Mouse (Mus musculus) left cerebral cortex, adult 11 months (tissue): Measurements from ENCODE around the gene Actrt3.

ENCODE experiments used
- DNase-seq: peaks from one replicate; pipeline ENCODE4 v3.0.0; 2022; ENCODE audit warnings: low spot score

The Actrt3 gene

DNA sequence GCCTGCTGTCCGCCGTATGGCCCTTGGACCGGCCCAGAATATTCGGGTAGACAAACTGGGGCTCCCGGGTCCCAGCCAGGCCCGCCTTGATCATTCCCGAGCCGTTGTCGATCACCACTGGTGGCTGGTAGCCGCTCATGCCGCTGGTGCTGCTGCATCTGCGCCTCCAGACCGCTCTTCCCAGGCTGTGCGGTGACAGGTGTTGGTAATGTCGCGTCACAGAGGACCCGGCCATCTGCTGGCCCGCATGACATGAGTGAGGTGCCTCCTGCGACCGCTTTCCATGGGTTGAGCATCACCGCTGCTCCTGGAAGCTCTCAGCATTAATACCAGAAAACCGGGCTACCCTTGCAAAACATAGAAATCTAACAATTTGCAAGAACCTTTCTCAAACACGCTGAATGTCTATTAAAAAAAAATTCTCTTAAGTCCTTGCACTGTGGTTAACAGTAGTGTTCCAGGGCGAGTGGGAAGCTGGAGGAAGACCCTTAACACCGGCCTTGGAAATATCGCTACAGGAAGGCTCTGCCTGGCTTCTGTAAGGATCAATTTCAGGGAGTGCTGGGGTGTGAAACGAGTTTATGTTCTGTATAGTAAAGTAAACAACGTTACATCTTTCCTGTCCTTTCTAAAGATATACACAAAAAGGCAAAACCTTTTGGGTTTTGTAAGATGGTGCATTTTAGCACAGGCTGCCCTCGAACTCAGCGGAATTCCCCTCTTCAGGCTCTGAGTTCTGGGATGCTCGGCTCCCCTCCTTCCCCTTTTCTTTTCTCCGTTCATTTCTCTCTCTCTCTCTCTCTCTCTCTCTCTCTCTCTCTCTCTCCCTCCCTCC lies at the start of gene Actrt3:
Actrt3 (minus strand) TSS at position 229 of the 835 bp plus-strand sequence.
- DNase-seq, result no peak

DNA sequence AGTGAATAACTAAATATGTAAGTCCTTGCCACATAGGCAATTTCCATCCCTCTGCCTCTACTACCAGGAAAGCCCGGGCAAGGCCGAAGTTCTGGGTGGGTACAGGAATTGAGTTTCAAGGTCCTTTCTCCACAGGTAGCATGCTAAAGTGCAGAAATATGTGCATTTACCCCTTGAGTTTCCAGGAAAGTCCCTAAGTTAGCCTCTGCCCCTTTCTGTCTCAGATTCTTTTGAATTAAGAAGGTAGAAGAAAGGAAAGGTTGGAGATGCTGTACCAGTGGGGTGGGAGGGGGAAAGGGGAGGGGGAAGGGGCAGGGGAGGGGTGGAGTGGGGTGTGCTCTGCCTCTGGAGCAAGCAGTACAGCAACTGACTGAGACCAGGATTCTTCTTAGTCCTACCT lies 48.7 kb upstream of the Actrt3 start:
- no peak for DNase-seq

DNA sequence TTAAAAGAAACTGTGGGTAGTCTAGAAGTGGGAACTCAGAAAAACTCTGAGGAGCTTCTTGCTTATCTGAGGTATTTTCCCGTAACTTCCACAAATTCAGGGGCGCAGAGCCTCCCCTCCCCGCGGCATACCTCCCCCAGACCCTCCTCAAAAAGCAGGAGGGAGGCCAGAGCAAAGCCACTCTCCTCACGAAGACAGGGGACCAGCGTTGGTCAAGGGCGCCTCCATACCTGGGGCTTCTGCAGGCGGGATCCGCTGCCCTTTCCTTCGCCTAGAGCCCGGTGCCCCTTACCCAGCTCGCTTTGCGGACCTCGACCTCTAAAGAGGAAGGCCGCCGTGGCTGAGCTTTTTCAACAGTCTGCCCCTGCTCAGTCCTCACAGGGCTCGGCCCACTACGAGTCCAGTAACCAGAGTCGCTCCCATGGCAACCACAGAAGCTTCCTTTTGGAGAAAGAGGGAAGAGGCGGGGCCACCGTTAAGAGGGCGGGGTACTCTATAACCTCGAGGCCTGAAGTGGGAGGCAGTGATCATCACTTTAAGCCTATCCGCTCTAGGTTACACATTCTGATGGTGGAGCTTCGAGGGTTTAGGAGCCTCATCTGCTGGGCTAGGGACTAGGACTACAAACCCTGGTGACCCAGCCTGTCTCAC lies 47.8 kb upstream of the Actrt3 start, which contains the start of gene Lrrc34:
Lrrc34 (minus strand) TSS at position 430 of the 651 bp plus-strand sequence.
- DNase-seq, result no peak

DNA sequence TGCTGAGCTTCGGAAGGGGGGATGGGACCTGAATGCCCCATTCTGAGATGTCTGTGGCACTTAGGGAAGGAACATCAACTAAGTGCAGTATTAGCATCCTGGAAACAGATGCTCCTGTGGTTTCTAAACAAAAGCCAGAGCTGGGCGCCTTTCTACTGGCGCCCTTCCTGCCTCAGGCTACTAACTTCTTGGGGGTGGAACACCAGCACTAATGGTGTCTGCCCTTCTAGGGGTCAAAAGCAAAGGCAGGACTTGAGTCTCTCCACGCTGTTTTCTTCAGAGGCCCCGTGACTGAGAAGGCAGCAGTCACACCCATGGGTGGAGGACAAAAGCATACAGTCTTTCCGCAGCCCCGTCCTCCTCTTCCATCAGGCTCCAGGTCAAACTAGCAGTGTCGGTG lies 47.0 kb upstream of the Actrt3 start:
- no peak for DNase-seq

DNA sequence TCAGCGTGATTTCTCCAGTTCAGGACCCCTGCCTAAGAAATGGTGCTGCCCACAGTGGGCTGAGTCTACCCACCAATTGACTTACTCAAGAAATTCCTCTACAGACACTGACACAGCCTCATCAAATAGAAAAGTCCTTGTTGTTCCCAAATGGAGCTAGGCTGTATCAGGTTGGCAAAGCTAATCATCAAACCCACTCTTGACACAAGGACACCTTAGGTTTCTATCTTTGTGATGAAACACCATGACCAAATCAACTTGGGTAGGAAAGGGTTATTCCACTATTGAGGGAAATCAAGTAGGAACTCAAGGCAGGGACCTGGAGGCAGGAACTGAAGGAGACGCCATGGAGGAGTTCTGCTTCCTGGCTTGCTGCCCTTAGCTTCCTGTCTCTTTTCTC lies 44.5 kb upstream of the Actrt3 start, which contains the start of gene Lrriq4:
Lrriq4 (plus strand) TSS at position 301 of the 400 bp plus-strand sequence.
- DNase-seq, result no peak

DNA sequence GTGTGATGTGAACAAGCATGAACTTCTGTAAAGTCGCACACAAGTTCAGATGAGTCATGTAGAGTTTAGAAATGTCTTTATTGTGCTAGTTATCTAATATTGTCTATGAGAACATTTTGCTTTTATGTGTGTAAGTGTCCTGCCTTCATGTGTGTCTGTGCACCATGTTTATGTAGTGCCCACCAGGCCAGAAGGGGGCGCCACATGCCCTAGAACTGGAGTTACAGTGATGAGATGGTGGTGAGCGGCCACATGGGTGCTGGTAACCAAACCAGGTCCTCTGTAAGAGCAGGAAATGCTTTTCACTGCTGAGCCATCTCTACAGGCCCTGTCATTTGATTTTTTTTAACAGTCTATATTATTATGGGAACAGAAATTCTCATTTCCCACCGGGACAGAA lies 35.9 kb upstream of the Actrt3 start:
- no peak for DNase-seq

DNA sequence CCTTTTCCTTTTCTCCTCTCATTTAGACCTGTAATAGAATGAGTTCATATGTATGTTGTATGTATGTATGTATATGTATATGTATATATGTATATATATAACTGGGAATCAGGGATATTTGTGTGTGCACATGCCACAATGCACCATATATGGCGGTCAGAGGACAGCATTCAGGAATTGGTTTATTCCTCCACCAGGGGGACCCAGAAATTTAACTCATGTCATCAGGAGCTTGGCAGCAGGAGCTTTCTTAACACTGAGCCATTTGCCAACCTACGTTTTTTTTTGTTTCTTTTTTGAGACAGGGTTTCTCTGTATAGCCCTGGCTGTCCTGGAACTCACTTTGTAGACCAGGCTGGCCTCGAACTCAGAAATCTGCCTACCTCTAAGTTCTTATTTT lies 33.9 kb upstream of the Actrt3 start:
- DNase-seq, result no peak

DNA sequence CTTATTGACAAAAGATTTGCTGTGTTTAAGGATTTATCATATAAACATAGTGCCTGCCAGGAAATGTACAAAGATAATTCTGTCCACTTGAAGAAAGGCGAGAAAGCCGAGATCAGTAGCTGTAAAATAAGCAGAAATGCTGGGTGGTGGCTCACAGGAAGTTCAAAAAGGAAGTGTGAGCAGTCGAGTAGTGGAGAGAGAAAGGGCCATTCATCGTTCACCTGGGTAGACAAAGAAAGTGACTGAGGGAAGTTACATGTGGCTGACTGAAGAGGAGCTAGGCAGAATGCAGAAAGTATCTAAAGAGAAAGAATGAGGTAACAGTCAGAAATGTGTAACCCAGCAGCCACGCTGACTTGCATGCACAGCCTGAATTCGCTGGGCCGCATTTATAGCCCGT lies 20.4 kb upstream of the Actrt3 start:
- no peak for DNase-seq

DNA sequence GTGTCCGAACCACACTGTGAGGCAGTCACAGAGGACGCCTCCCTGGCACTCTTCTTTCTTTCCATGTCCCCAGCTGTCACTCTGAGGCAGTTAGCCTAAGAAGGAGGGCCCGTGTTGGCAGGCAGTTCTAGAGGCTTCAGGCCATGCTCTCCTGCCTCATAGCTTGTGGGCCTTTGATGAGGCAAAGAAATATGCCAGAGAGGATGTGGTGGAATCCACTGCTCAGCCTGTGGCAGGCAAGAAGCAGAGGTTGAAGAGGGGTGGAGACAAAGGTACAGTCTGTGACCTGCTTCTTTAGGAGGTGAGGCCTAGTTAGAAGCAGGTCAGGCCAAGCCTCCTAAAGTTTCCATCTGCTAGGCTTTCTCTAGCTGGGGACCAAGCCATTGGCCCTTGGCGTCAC lies 11.2 kb upstream of the Actrt3 start:
- DNase-seq, result no peak

DNA sequence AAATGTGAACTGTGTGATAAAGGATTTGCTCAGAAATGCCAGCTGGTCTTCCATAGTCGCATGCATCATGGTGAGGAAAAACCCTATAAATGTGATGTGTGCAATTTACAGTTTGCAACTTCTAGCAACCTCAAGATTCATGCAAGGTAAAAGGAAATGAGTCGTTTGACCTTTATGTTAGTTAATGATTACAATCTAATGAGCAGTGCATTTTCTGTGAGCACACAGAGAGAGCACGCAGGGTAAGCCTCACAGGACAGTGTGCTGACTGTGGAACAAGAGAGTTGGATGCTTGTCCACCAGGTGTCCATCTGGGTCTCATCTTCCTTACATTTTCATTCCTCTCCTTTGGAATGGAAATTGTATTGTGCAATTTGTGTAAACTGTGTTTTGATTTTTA lies 9.3 kb upstream of the Actrt3 start:
- DNase-seq, result no peak

DNA sequence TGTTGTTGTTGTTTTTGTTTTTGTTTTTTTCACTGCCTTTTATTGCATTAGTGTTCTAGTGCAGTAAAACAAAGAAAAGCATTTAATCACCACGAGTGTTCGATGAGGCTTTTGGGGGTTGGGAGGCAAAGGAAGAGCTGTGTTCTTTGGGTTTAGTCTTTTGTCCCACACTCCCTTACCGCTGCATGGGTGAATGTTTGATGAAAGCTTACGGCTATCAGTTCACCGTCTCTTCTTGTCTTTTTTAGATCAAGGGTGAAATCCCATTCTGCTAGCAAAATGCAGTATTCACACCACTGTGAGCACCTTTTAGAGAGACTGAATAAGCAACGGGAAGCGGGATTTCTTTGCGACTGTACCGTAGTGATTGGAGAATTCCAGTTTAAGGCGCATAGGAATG lies 3.5 kb upstream of the Actrt3 start:
- DNase-seq, result no peak

DNA sequence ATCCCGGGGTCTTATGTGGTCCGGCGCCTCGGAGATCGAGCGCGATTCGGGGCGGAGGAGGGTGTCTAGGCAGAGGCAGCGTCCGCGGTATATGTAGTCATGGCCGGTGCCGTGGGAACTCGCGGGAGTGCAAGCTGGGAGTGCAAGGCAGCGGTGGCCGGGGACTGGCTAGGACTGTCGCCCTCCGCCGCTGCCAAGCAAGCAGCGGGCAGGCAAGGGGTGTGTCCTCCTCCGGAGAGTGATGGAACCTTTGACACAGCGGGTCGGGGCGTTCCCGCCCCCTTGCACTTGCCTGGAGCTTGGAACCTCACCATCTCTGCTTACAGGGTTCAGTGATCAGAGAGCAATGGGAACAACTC lies 3.0 kb upstream of the Actrt3 start:
- DNase-seq, result no peak

DNA sequence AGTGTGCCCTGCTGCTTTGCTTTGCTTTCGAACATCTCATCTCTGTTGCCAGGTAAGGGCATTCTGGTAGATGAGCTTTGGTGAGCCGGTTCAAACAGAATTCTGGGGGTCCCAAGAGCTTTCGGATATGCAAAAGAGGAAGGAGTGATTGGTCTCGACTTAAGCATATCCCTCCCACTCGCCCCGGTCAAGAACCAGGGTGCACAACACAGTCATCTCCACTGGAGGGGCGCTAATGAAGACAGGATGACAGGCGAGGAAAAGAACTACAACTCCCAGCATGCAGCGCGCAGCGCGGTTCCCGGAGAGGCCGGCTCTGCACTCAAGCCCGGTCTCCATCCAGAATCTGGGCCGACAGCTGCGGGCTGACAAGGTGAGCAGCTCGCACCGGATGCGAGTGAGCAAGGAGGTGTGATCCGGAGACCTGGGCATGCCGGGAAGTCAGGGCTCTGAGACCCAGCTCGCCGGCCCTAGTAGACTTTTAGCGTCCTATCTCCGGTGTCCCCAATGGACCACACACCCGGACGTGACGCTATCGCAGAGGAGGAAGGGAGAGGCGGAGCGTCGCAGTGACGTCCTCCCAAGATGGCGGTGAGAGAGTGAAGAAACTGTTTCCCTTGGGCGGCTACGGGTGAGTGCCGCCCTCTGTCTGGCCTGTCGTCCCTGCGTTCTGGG lies 2.5 kb upstream of the Actrt3 start, which contains the start of gene Mynn:
Mynn (plus strand) TSS at position 1 of the 675 bp plus-strand sequence.
- peak; percentile 96 for DNase-seq

DNA sequence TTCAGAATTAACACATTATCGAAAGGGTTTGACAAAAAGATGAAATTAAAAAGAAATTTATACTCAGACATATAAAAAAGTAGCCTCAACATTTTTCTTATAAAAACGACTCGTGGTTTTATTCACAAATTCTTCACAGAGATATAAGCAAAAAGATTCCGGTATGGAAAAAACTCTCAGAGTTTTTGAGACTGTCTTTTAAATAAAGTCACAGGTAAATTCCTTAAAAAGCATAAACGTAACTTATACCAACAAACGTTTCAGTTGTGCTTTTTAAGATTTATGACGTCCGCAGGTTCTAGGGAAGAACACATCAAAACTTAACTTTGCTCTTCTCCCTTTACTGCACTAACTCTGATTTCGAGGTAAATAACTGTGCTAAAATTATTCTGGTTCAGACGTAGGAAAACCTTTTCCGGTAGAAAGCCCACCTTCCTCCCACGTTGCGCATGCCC lies 1.9 kb upstream of the Actrt3 start:
- no peak for DNase-seq

DNA sequence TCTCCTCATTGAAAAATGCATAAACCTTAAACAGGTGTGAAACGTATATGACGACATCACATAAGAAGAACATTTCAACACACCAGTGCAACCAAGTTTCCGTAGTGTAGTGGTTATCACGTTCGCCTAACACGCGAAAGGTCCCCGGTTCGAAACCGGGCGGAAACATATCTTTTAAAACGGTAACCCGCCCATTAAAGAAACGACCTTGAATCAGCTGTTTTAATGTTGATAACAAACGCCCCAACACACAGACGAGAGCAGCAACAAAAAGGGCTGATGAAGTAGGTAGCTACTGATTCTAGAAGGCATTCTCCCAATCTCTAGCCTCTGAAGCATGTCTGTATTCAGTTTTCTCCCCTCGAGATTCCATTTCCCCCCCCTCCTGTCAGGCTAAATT lies 1.4 kb upstream of the Actrt3 start:
- DNase-seq, result peak; percentile 79

DNA sequence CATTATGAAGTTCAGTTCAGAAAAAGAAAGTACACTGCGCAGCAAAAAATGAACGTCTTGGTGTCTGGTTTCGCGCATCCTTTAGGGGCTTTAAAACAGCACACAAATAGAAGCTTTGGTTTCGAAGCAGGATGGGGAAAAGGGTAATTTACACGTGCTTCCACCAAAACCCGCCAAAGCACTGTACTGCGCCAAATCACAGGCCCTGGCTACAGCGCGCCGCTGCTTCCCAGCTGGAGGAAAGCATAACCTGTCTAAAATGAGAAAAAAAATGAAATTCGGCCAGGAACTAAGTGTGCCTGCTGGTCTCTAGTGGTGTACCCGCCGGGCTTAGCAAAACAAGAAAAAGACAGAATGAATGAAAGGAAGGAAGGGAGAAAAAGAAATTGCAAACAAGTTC lies 978 bp upstream of the Actrt3 start:
- no peak for DNase-seq

DNA sequence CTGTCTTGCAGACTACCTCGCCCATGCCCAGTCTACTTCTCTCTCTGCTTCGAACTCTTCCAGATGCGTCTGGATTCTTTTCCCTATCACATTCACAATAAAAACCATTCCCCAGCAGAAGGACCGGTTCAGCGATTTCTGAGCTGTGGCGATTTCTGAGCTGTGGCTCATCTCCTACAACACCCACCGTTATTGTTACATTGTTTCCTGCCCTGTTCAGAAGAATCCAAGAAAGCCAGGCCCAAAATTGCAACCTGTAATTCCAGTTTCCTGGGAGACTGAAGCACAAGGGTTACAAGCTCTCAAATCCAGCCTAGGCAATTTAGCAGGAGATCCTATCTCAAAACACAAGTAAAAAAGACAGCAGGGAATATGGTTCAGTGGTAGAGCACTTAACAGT lies 2.5 kb downstream of the Actrt3 start:
- DNase-seq, result no peak

DNA sequence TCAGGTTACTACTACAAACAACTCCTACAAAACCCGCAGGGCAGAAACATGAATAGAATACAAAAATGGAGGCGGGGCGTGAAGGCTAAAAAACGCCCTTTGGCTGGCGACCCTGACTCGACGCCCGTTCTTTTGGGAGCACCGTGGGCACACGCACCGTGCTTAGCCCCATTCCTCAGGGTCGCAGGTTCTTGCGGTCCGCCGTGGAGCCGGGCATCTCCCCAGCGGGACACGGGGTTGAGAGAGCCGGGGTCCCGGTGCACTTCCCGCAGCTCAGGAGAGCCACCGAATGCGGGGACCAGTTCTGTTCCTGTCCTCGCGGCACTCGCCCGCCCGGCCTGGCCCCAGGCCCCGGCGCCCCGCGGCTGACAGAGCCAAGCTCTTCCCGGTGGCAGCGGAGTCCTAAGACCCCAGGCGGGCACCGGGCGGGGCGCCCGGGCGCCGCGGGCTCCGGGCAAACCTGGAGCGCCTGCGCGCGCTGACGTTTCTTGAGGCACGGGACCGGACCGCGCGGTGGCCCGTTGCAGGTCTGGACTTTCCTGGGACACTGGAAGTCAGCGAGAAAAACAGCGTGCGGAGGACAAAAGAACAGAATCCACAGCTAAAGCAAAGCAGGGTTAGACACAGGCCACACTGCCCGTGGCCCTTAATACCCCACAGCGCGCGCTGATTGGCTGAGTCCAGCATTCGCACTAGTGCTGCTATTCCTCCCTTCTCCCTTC lies 4.5 kb downstream of the Actrt3 start:
- no peak for DNase-seq

DNA sequence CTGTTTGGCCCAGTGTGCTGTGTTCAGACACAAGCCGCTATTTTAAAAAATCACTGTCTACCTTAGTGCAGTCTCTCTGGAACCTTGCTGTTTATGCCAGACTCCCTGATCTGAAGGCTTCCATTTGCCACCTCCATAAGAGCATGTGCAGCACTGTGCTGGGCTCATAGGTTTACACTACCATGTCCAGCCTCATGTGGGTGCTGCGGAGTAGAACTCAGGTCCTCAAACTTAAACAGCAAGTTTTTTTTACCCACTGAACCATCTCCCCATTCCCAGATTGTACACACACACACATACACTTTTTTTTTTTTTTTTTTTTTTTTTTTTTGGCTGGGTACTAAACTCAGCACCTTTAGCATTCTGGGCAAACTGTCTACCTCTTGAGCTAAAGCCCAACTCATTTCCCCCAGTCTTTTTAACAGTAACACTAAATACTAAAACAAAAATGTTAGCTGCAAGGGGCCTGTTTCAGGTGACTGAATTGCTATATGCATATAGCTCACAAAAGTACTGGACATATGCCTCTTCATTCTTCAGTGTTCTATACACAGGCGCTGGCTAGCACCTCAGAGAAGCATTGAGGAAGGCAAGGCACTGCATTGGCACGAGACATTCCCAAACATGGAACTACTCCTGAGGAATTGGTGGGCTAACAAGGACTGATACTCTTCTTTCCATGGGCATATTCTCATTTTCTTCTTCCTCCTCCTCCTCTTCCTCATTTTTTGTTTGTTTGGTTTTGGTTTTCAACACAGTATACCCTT lies 5.8 kb downstream of the Actrt3 start:
- no peak for DNase-seq

DNA sequence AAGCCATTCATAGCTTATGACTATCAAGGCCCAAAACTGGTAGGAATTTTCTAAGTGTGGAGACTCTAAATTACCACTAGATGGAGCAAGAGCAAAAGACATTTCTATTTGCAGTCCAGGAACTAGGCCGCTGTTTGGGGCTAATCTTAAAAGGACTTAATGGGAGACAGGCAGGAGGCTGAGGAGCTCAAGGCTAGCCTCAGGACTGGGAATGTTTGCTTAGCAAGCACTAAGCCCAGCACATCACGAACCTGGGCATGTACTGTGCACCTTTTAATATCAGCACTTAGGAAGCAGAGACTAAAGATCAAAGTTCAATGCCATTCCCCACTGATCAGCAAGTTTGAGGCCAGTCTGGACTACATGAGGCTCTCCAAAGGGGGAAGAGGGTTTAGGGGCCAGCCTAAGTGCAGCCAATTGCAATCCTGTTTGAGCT lies 7.3 kb downstream of the Actrt3 start:
- no peak for DNase-seq

DNA sequence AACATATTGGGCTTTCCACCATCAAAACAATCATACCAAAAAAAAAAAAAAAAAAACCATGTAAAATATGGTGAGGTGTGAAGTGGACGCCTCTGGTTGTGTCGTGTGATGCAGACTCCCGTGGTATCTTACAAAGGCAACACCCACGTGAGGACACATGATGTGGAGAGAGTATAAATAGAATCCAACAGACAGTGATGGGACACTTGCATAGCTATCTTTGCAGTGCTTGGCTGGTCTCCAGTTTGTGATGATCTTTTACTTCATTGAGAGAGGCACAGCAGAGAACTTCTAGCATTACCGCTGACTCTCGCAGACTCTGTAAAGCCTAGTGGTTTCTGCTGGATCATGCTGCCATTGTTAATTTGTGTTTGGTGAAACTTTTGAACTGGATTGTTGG lies 10.9 kb downstream of the Actrt3 start:
- DNase-seq, result no peak
